Mouse (Mus musculus) liver, adult (tissue): Measurements from ENCODE around the gene Tap2.

ENCODE experiments used
- GATA4 ChIP-seq: IDR thresholded peaks from 2 replicates; pipeline ENCODE4 v1.6.1; 2014; ENCODE audit warnings: mild to moderate bottlenecking, low read length; ENCODE audit not compliant: insufficient replicate concordance

The Tap2 gene

GRCm38 (mm10) chr17:34224816-34225215, 21.5 kb downstream of the Tap2 start:
- TF ChIP-seq GATA4, result no peak

DNA sequence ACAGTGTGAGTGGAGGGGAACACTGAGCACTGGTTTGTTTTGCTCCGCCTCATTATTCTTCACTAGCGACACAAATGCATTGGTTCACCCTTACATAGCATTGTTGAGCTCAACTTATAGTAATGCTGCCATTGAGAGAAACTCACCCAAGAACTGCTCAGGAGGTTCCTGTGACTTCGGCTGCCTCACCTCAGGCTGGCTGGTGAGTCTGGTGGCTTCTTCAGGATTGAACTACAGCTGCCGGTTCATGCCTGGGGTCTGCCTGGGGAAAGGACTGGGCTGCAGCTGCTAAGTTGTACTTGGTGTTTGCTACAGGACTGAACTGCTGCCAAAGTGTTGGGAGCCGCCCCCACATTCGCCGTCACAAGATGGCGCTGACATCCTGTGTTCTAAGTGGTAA, 22.1 kb downstream of the Tap2 start:
- TF ChIP-seq GATA4, result no peak

- TF ChIP-seq GATA4, result no peak
Observed at GRCm38 (mm10) chr17:34234926-34235325, 31.6 kb downstream of the Tap2 start.

GRCm38 (mm10) chr17:34236691-34237090, 33.4 kb downstream of the Tap2 start:
- no peak for TF ChIP-seq GATA4

DNA sequence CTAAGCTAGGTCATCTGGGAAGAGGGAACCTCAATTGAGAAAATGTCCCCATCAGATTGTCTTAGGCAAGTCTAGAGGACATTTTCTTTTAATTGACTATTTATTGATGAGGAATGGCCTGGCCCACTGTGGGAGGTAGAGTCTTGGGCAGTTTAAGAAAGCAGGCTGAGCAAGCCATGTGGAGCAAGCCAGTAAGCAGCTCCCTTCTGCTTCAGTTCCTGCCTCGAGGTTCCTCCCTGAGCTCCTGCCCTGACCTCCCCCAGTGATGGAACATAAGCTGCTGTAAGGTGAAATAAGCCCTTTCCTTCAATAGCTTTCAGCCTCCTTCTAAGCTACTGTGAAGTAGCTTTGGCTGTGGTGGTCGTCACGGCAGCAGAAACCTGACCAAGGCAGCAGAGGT, 34.4 kb downstream of the Tap2 start:
- no peak for TF ChIP-seq GATA4

DNA sequence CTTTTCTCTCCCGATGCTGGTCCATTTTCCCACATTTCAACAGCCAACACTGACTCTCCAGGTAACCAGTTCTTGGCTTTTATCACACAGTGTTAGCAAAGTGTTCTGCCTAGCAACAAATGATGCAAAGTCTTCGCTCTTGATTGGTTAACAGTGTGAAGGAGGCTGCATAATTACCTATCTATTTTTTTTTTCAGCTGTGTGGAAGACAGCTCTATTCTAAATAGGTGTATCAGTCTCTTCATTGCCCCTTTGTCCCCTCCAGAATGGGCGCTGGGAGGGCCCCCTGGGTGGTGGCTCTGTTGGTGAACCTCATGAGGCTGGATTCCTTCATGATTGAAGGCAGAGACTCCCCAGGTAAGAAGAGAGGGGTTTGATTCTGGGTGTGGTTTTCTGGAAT, 35.4 kb downstream of the Tap2 start, which contains the start of gene H2-Ob:
H2-Ob (plus strand) TSS at position 198 of the 400 bp plus-strand sequence.
- no peak for TF ChIP-seq GATA4

DNA sequence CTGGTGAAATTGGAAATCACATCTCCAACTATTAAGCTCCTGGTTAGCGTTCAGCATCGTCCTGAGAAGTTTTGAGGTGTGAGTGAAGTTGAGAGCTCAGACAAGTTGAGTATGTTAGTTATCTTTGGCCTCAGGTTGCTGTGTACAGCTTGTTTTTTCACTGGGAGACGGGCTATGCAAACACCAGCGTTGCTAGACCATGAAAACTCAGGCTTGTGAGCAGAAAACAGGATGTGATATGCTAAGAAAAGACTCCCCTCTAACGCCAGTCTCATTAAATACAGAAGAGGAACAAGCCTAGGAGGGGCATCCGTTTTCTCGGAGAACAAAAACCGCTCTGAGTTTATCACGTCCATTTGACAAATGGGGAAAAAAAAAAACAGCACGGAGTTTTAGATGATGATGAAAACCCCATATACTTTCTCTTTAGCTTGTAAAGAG, 36.3 kb downstream of the Tap2 start:
- no peak for TF ChIP-seq GATA4

GRCm38 (mm10) chr17:34240366-34240765, 37.0 kb downstream of the Tap2 start:
- no peak for TF ChIP-seq GATA4

GRCm38 (mm10) chr17:34240916-34241315, 37.6 kb downstream of the Tap2 start:
- no peak for TF ChIP-seq GATA4

- no peak for TF ChIP-seq GATA4
Observed at GRCm38 (mm10) chr17:34244656-34245055, 41.3 kb downstream of the Tap2 start.

- TF ChIP-seq GATA4, result no peak
Observed at GRCm38 (mm10) chr17:34247047-34247446, 43.7 kb downstream of the Tap2 start.

- no peak for TF ChIP-seq GATA4
Observed at GRCm38 (mm10) chr17:34248764-34249163, 45.4 kb downstream of the Tap2 start.

- TF ChIP-seq GATA4, result no peak
Observed at GRCm38 (mm10) chr17:34249361-34249760, 46.0 kb downstream of the Tap2 start.

DNA sequence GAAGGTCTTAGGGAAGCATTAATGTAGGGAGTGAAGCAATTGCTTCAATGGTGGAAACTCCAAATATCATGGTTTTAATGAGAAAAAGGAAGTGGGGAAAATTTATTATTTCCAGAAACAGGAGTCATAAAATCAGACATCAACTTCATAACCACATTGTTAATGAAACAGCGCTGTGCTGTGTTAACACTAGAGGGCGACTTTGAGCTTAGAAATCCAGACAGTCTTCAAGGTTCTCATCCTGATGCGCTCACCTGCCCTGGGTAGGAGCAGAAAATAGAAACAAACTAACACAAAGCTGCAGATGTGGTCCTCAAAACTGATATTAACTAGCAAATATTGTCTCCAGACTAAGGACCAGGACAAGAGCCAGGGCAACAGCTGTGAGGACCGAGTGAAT, 46.6 kb downstream of the Tap2 start:
- no peak for TF ChIP-seq GATA4

GRCm38 (mm10) chr17:34251666-34252065, 48.3 kb downstream of the Tap2 start:
- no peak for TF ChIP-seq GATA4

DNA sequence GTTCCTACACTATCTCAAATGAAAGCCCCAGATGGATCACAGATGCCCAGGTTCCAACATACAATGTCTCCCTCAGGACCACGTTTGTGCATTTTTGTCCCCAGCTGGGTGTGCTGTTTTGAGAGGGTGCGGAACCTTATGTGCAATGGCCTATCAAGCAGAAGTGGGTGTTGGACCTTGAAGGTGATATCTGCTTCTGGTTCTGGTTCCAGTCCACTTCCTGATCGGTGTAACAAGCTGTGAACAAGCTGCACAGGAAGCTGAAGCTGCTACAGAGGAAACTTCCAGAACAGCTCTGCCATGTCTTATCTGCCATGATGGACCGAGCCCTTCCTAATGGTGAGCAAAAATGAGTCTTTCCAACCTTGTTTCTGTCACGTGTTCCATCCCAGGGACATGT, 53.2 kb downstream of the Tap2 start:
- TF ChIP-seq GATA4, result no peak

GRCm38 (mm10) chr17:34257594-34258375, 54.5 kb downstream of the Tap2 start, which contains the start of gene H2-Ab1:
H2-Ab1 (plus strand) TSS chr17:34257689.
- no peak for TF ChIP-seq GATA4

GRCm38 (mm10) chr17:34260551-34260950, 57.2 kb downstream of the Tap2 start:
- TF ChIP-seq GATA4, result no peak

GRCm38 (mm10) chr17:34261502-34261901, 58.2 kb downstream of the Tap2 start:
- no peak for TF ChIP-seq GATA4
